Mouse (Mus musculus) erythroid progenitor cell, adult 5-6 weeks (primary cell): ENCODE results near the gene Spata3. TPM values are rescaled to one million over a fixed set of nuclear protein-coding genes. Genes with fewer than 3 reads are reported as not detected.
"Not testable (repeated sequence)": the region's sequence is repeated elsewhere in the genome, so short reads cannot be mapped to it uniquely, and the experiment has no call there.

Source experiments
- ATAC-seq: replicated peaks from 2 replicates; pipeline ENCODE4 v1.8.0; 2016; ENCODE audit warnings: moderate number of reproducible peaks, mild to moderate bottlenecking, moderate TSS enrichment, inconsistent platforms; ENCODE audit not compliant: poor library complexity, low FRiP score, severe bottlenecking
- total RNA-seq, 2 experiments: library from RNA; stranded (forward) in 1 of 2; stranded (reverse) in 1 of 2; fragments of 150-400 nt in 1 of 2; fragments of 186-747, 209-891 nt in 1 of 2; gene quantifications; 2 replicates each; pipeline versions ENCODE4 v1.2.3 to v1.2.4; 2015 to 2017; ENCODE audit warnings: low replicate concordance in 2 of 2

The Spata3 gene
- total RNA-seq (2015; ENCODE audit: low replicate concordance), result not detected in 2 replicates
- not detected in 2 replicates for total RNA-seq (2017; ENCODE audit: low replicate concordance)

DNA sequence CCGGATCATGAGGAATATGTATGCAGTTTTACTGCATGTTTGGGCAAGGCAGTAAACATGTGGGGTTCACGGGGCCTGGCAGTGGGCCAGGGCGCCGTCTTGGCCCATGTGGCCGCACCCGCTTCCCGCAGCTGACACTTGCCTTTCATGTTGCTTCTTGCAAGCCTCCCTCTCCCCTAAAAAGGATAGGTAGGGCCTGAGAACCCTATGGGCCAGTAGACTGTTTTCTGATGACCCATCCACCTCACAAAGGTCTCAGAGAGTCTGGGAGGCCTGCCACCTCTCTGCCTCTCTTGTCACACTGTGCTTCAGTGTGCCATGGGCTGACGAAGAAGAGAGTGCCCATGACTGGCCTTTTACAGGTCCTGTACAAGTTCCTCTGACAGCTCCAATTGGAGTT, at the start of gene Spata3:
Spata3 (plus strand) TSS at position 301 of the 400 bp plus-strand sequence.
- ATAC-seq, result no peak

- no peak for ATAC-seq
These were observed 47.5 kb upstream of the Spata3 start for GRCm38 (mm10) chr1:85969081-85969480.

DNA sequence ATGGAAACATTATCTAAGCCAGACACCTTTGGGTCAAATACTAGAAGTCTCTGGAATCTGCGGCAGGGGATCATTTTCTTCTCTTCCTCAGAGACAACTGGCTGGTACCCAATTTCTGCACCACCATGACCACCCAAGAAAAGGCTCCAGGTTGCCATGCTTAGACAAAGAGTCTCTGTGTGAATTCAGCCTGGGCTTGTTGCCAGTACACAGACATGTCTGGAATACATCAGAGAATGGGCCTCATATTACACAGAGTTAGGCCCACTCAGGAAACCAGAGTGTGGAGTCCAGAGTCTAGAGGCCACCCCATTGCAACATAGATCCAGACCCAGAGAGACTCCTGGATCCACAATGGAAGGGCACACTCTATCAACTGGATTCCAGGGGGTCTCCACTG, 47.1 kb upstream of the Spata3 start:
- ATAC-seq, result no peak

GRCm38 (mm10) chr1:85971070-85971469, 45.5 kb upstream of the Spata3 start:
- no peak for ATAC-seq

DNA sequence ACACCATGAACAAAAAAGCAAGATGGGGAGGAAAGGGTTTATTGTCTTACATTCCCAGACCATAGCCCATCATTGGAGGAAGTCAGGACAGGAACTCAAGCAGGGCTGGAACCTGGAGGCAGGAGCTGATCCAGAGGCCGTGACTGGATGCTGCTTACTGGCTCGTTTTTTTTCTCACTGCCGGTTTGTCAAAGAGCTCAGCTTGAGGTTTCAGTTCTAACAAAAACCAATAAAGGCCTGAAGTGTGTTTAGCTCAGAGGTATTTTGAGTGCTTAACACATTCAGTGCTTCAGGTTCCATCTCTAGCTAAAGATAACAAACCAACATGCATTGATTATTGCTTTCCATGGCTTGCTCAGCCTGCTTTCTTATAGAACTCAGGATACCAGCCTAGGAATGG, 44.3 kb upstream of the Spata3 start:
- ATAC-seq, result no peak

DNA sequence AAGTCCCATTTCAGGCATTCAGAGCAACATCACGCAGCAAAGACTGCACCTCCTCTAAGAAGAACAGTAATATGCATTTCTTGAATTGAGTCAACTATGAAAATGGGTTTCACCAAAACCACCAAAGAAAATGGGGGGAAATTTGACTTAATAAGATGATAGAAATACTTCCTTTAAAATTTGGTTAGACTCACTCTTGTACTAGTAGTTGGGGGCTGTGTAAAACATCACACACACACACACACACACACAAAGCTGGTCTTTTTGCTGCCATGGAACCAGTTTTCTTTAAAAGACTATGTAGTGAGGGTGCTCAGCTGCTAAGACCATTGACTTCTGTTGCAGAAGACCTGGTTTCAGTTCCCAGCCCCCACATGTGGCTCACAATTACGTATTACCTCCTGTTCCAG, 43.1 kb upstream of the Spata3 start:
- no peak for ATAC-seq

DNA sequence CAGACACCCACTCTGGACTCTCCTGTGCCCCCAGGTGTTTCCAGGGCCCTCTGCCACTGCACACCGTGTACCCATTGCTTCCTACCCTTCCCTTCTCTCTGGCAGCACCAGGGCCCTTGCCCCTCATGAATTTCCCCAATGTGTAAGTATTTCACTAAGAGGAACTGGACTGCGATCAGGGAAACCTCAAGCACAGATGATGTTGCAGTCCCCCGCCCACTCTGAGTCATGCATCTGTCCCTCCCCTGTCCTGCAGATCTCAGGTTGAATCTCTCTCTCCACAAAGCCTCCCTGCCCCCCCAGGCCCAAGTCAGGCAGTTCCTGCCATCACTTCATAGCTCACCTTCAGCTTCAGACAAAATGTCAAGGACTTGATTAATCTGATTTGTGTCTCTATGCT, 38.9 kb upstream of the Spata3 start:
- ATAC-seq, result no peak

DNA sequence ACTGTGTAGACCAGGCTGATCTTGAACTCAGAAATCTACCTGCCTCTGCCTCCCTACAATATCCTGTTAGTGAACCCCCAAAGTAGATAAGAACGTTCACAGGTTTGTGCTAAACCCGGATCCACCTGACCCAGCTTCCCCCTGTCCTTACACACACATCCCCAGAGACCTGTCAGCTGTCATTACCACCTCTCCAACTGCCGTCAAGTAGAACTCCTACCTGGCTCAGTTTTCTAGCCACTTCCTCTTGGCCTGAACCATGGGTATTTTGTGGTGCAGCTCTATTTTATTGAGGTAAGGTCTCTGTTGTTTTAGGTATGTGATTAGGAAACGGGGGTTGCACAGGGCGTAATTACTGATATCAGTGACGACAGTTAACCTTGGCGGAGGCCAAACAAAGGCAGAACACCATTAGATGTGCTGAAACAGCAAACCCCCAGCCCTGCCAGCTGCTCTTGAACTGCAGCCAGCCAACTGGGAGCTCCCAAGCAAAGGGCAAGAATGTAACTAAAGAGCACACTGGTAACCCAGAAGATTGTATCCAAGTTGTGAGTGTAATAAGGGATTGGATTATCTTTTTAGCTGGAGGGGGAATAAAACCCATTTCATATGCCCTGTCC, 34.8 kb upstream of the Spata3 start:
- no peak for ATAC-seq

- no peak for ATAC-seq
These were observed 30.8 kb upstream of the Spata3 start for GRCm38 (mm10) chr1:85985784-85986183.

DNA sequence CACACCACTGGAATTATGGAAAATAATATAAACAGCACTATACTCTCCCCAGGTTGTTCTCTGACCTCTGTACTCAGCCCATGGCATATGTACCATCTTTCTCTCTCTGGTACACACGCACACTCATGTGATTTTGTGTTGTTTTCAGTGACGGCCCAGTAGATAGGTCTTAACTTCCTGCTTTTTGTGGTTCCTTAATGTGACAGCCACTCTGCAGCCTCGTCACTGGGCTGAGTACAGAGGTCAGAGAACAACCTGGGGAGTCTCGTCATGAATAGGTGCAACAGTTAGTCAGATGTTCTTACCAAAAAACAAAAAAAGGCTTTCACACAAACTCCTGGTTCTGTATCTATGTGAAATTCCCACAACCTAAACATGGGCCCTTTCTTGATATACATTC, 28.3 kb upstream of the Spata3 start:
- ATAC-seq, result no peak

DNA sequence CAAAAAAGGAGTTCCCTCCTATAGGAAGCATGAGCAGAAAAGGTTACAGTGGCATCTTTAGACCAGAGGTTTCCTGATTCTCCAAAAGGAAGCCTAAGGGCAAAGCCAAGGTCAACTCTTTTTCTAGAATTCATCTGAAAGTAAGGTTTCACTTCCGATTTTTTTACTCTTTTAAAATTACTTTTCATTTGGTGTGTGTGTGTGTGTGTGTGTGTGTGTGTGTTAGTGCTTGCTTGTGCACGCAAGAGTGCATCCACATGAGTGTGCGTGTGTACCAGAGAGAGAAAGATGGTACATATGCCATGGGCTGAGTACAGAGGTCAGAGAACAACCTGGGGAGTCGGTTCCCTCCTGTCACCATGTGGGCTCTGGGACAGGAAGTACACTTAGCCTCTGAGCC, 27.7 kb upstream of the Spata3 start:
- ATAC-seq, result not testable (repeated sequence)

DNA sequence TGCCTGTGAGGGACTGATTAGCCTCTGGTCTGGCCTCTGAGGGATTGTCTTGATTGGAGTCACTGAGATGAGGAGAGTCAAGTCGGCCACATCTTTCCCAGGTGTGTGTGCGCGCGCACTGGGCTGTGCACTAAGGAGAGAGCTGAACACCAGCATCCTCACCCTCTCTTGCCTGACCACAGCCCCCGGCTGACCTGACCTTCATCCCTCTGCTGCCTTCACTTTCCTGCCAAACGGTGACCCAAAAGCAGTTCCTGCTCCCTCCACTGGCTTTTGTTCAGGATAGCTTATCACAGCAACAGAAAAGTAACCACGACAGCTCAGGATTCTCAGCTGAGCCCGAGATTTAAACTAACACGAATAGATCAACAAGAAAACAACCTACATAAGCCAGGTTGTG, 24.4 kb upstream of the Spata3 start:
- ATAC-seq, result no peak

GRCm38 (mm10) chr1:85993541-85993940, 23.1 kb upstream of the Spata3 start:
- ATAC-seq, result no peak

DNA sequence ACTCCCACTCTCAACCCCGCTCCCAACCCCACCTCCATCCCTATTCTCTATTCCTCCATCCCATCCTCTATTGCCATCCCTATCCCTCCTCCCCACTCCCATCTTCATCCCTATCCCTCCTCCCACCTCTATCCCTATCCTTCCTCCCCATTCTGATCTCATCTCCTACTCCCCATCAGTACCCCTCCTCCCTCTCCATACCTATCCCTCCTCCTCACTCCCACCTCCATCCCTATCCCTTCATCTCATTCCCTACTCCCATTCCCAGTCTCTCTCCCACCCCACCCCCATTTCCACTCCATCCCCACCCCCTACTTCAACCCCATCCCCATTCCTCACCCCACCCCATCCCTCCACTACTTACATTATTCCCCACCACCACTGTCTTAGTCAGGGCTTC, 19.4 kb upstream of the Spata3 start:
- ATAC-seq, result no peak

DNA sequence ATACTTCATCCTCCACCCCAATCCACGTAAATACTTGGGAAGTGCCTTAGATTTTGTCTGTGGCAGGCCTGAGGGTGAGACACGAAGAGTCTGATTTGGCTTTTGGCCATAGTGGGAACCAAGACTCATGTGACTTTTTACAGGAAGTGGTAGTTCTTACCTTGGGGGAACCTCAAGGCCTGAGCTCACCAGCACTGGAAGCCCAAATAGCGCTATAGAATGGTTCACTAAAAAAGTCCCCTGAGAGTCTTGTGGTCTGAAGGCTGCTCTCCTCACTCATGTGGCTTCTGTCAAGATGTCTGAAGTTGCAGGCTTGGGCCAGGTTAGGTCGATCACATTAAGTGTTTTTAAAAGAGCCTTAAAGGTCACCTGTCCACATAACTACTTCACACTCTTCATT, 18.6 kb upstream of the Spata3 start:
- no peak for ATAC-seq

DNA sequence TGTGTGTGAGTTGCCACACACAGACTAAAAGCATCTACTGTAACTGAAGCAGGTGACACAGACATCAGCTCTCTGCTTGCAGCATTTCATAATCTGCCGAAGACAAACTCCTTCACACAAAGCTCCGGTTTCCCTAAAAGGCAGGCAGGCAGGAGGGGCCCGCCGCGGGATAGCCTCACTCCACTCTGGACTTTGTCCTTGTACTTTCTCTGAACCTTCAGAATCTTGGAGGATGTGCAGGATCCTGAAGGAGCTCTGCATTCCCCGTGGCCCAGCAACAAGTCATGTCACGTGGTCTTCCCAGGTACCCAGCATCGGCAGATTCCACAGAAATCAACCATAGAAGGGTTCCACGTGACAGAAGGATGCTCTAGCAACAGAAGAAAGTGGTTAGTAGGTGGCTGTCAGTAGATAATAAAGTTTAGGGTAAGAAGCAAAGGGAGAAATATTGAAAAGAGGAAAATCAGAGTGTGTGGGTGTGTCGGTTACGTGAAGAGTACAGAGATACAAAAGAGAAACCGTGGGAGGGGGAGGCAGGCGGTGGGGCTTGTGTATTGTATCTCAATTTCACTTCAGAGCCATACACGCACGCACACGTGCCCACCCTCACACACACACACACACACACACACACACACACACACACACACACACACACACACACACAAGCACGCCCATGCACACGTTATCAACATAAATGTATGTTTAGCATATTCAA, 16.6 kb upstream of the Spata3 start:
- no peak for ATAC-seq

- no peak for ATAC-seq
These were observed 11.1 kb upstream of the Spata3 start for GRCm38 (mm10) chr1:86005540-86005939.

- no peak for ATAC-seq
These were observed 10.6 kb upstream of the Spata3 start for GRCm38 (mm10) chr1:86006040-86006439.

DNA sequence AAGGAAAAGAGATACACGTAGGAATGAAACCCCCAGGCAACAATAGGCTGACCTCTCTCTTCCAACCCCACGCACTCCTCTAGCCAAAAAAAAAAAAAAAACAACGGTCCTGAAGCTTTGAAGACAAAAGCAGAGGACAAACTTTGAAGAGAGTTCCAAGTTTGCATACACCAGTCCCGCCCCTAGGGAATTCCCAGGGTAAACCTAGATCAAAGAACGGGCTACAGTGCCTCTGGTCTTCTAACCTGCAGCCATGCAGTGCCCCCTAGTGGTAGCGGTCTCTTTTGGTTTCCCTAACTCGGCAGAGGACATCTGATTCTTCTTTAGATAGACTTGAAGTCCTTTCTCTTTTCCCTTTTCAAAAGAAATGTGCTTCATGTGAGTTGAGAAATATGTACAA, 8.8 kb upstream of the Spata3 start:
- no peak for ATAC-seq

DNA sequence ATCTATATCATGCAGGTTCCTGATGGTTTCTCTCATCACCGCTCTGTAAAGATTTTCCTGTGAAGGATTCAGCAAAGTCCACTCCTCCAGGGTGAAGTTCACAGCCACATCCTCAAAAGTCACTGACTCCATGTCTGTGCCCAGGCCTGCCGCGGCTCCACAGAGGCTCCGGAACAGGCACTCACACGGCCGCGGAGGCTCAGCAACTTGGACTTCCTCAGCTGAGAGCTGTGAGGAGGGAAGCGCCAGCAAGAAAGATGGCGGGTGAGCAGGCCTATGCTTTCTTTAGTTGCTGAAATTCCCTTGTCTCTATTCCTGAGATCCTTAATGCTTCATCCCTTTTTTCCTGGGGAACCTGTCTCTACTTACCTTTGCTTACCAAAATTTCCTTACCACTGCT, 858 bp upstream of the Spata3 start:
- ATAC-seq, result peak; percentile 79

GRCm38 (mm10) chr1:86018235-86019055, 1.8 kb downstream of the Spata3 start:
- no peak for ATAC-seq
